Mouse (Mus musculus) adipose tissue, adult 10 weeks (tissue): ENCODE measurements around the gene Wnt10b. TPM values are rescaled to one million over a fixed set of nuclear protein-coding genes. Genes with fewer than 3 reads are reported as not detected.

Experiments
- polyA plus RNA-seq: library from polyadenylated mRNA; stranded (reverse); fragments of 350-450 nt; fragmentation: Illumina TruSeq; extraction: RNeasy Lipid Tissue Mini Kit (QIAGEN cat#74804); gene quantifications from one replicate; pipeline ENCODE4 v1.2.3, GENCODE M21; 2014; ENCODE audit warnings: low read depth, low replicate concordance

Wnt10b gene
- polyA plus RNA-seq, result 2.8 TPM

GRCm38 (mm10) chr15:98777762-98778161, at the start of gene Wnt10b:
TSS of gene Wnt10b (minus strand) at chr15:98778150.

GRCm38 (mm10) chr15:98809390-98809789, 31.4 kb upstream of the Wnt10b start, which contains the start of gene Ddn:
TSS of gene Ddn (minus strand) at chr15:98809490.

GRCm38 (mm10) chr15:98789661-98790535, 11.9 kb upstream of the Wnt10b start, which contains the start of gene Wnt1:
TSS of gene Wnt1 (plus strand) at chr15:98789857.

GRCm38 (mm10) chr15:98762670-98763529, 15.1 kb downstream of the Wnt10b start, which contains the start of gene Arf3:
TSS of gene Arf3 (minus strand) at chr15:98763214.

GRCm38 (mm10) chr15:98727443-98728321, 50.3 kb downstream of the Wnt10b start, which contains the start of gene Fkbp11:
TSS of gene Fkbp11 (minus strand) at chr15:98728198.

Other genes with a start within 250 kb of the Wnt10b start
- gene Kansl2, start 243.9 kb downstream of the Wnt10b start, polyA plus RNA-seq, result 45.0 TPM
- 22.9 TPM for gene Ccnt1, start 207.2 kb downstream of the Wnt10b start, polyA plus RNA-seq
- gene 4930415O20Rik, start 207.1 kb downstream of the Wnt10b start, polyA plus RNA-seq, result 1.9 TPM
- 87.3 TPM for gene Adcy6, start 168.1 kb downstream of the Wnt10b start, polyA plus RNA-seq
- gene Cacnb3, start 147.3 kb downstream of the Wnt10b start, polyA plus RNA-seq, result 7.3 TPM
- gene Ddx23, start 115.3 kb downstream of the Wnt10b start, polyA plus RNA-seq, result 45.2 TPM
- 1.3 TPM for gene Rnd1, start 100.7 kb downstream of the Wnt10b start, polyA plus RNA-seq
- gene Ccdc65, start 69.9 kb downstream of the Wnt10b start, polyA plus RNA-seq, result 5.6 TPM
- 41.6 TPM for gene Fkbp11, start 50.0 kb downstream of the Wnt10b start, polyA plus RNA-seq
- 114 TPM for gene Arf3, start 14.9 kb downstream of the Wnt10b start, polyA plus RNA-seq
- not detected for gene Wnt1, start 11.7 kb upstream of the Wnt10b start, polyA plus RNA-seq
- gene Ddn, start 31.3 kb upstream of the Wnt10b start, polyA plus RNA-seq, result not detected
- 73.1 TPM for gene Prkag1, start 53.4 kb upstream of the Wnt10b start, polyA plus RNA-seq
- 33.8 TPM for gene Kmt2d, start 93.1 kb upstream of the Wnt10b start, polyA plus RNA-seq
- 4.4 TPM for gene Rhebl1, start 116.4 kb upstream of the Wnt10b start, polyA plus RNA-seq
- gene Dhh, start 120.4 kb upstream of the Wnt10b start, polyA plus RNA-seq, result 0.97 TPM
- 22.8 TPM for gene Lmbr1l, start 140.1 kb upstream of the Wnt10b start, polyA plus RNA-seq
- gene Tuba1b, start 156.4 kb upstream of the Wnt10b start, polyA plus RNA-seq, result 537 TPM
- gene Gm49450, start 175.4 kb upstream of the Wnt10b start, polyA plus RNA-seq, result not detected
- gene Tuba1a, start 175.6 kb upstream of the Wnt10b start, polyA plus RNA-seq, result 299 TPM